Mouse (Mus musculus) MEL (cell line): ENCODE data around the gene Dync1li2. TPM values are rescaled to one million over a fixed set of nuclear protein-coding genes. Genes with fewer than 3 reads are reported as not detected.
A peak's percentile ranks its signal among the peaks of the same experiment; 100 is the strongest.

Source experiments
- DNase-seq: peaks from one replicate; pipeline ENCODE4 v3.0.0; 2011; ENCODE audit warnings: low read depth, low spot score
- H3K27ac ChIP-seq: 2 replicates; pipeline ENCODE4 v1.5.1; 2012; ENCODE audit warnings: low read depth, mild to moderate bottlenecking, control low read depth, low read length, moderate library complexity; ENCODE audit not compliant: control insufficient read depth
- H3K27me3 ChIP-seq, 2 experiments: fragments of 150-350 bp in 1 of 2; sonication (generic) in 1 of 2; 2 replicates each; pipeline ENCODE4 v1.6.1; 2012; ENCODE audit warnings: low read length in 2 of 2, mild to moderate bottlenecking in 2 of 2, improper control_type of control experiment in 1 of 2, moderate library complexity in 1 of 2; ENCODE audit not compliant: insufficient read depth in 2 of 2, control insufficient read depth in 1 of 2
- H3K36me3 ChIP-seq, 2 experiments: 2 replicates each; pipeline ENCODE4 v1.6.1; 2012 to 2014; ENCODE audit warnings: low read length in 2 of 2, improper control_type of control experiment in 1 of 2, inconsistent platforms in 1 of 2, mild to moderate bottlenecking in 1 of 2; ENCODE audit not compliant: insufficient read depth in 2 of 2, control insufficient read depth in 1 of 2
- H3K4me1 ChIP-seq, 2 experiments: fragments of 150-350 bp in 1 of 2; sonication (generic) in 1 of 2; 2 replicates each; pipeline ENCODE4 v1.6.1; 2012; ENCODE audit warnings: low read length in 2 of 2, improper control_type of control experiment in 1 of 2, mild to moderate bottlenecking in 1 of 2; ENCODE audit not compliant: insufficient read depth in 2 of 2, control insufficient read depth in 1 of 2
- H3K4me3 ChIP-seq, 2 experiments: fragments of 150-350 bp in 1 of 2; sonication (generic) in 1 of 2; 2 replicates each; pipeline ENCODE4 v1.5.1; 2012; ENCODE audit warnings: low read depth in 2 of 2, low read length in 2 of 2, mild to moderate bottlenecking in 2 of 2, moderate library complexity in 2 of 2, control low read depth in 1 of 2, improper control_type of control experiment in 1 of 2; ENCODE audit not compliant: control insufficient read depth in 1 of 2, insufficient read depth in 1 of 2
- H3K79me2 ChIP-seq: 2 replicates; pipeline ENCODE4 v1.6.1; 2012; ENCODE audit warnings: mild to moderate bottlenecking, low read length, moderate library complexity; ENCODE audit not compliant: control insufficient read depth, poor library complexity, insufficient read depth
- H3K9ac ChIP-seq: 2 replicates; pipeline ENCODE4 v1.6.1; 2012; ENCODE audit warnings: low read depth, mild to moderate bottlenecking, control low read depth, low read length, moderate library complexity; ENCODE audit not compliant: control insufficient read depth, poor library complexity, severe bottlenecking
- H3K9me3 ChIP-seq: fragments of 150-350 bp; sonication (generic); replicated peaks from 2 replicates; pipeline ENCODE4 v1.6.1; 2012; ENCODE audit warnings: mild to moderate bottlenecking, low read length, improper control_type of control experiment, moderate library complexity; ENCODE audit not compliant: insufficient read depth
- BHLHE40 ChIP-seq: IDR thresholded peaks from 2 replicates; pipeline ENCODE4 v1.6.1; 2012; ENCODE audit warnings: low read depth, mild to moderate bottlenecking, inconsistent platforms, low read length, improper control_type of control experiment, borderline replicate concordance
- CHD1 ChIP-seq: IDR thresholded peaks from 2 replicates; pipeline ENCODE4 v1.6.1; 2012; ENCODE audit warnings: low read depth, mild to moderate bottlenecking, inconsistent platforms, low read length, improper control_type of control experiment
- CHD2 ChIP-seq: IDR thresholded peaks from 2 replicates; pipeline ENCODE4 v1.6.1; 2011; ENCODE audit warnings: low read length, improper control_type of control experiment
- E2F4 ChIP-seq: IDR thresholded peaks from 2 replicates; pipeline ENCODE4 v1.6.1; 2011; ENCODE audit warnings: low read depth, low read length, improper control_type of control experiment, borderline replicate concordance
- EP300 ChIP-seq, 2 experiments: IDR thresholded peaks; 2 replicates each; pipeline ENCODE4 v1.6.1; 2011; ENCODE audit warnings: improper control_type of control experiment in 2 of 2, low read length in 2 of 2, low read depth in 1 of 2, mild to moderate bottlenecking in 1 of 2
- ETS1 ChIP-seq: IDR thresholded peaks from 2 replicates; pipeline ENCODE4 v1.6.1; 2012; ENCODE audit warnings: low read depth, mild to moderate bottlenecking, inconsistent platforms, low read length, improper control_type of control experiment, moderate library complexity
- GABPA ChIP-seq: IDR thresholded peaks from 2 replicates; pipeline ENCODE4 v1.6.1; 2012; ENCODE audit warnings: low read depth, mild to moderate bottlenecking, inconsistent platforms, low read length, improper control_type of control experiment, moderate library complexity
- GATA1 ChIP-seq: IDR thresholded peaks from 2 replicates; pipeline ENCODE4 v1.6.1; 2011; ENCODE audit warnings: low read depth, low read length, improper control_type of control experiment
- HCFC1 ChIP-seq: IDR thresholded peaks from 2 replicates; pipeline ENCODE4 v1.6.1; 2012; ENCODE audit warnings: low read depth, mild to moderate bottlenecking, inconsistent platforms, low read length, improper control_type of control experiment, moderate library complexity
- JUND ChIP-seq: IDR thresholded peaks from 2 replicates; pipeline ENCODE4 v1.6.1; 2011; ENCODE audit warnings: low read depth, mild to moderate bottlenecking, improper control_type of control experiment, low read length
- KAT2A ChIP-seq: conservative IDR thresholded peaks from 2 replicates; pipeline ENCODE4 v1.6.1; 2012; ENCODE audit warnings: low read depth, low read length, improper control_type of control experiment, inconsistent platforms
- MAFK ChIP-seq: IDR thresholded peaks from 2 replicates; pipeline ENCODE4 v1.6.1; 2011; ENCODE audit warnings: low read depth, mild to moderate bottlenecking, low read length, improper control_type of control experiment, borderline replicate concordance
- MEF2A ChIP-seq: IDR thresholded peaks from 2 replicates; pipeline ENCODE4 v1.6.1; 2014; ENCODE audit warnings: low read depth, mild to moderate bottlenecking, inconsistent platforms, low read length, improper control_type of control experiment; ENCODE audit not compliant: poor library complexity, insufficient replicate concordance, severe bottlenecking; ENCODE audit errors: extremely low read depth
- MXI1 ChIP-seq: IDR thresholded peaks from 2 replicates; pipeline ENCODE4 v1.6.1; 2011; ENCODE audit warnings: mild to moderate bottlenecking, low read depth, low read length, improper control_type of control experiment
- MYB ChIP-seq: IDR thresholded peaks from 2 replicates; pipeline ENCODE4 v1.6.1; 2011; ENCODE audit warnings: mild to moderate bottlenecking, low read depth, low read length, improper control_type of control experiment
- MYC ChIP-seq: IDR thresholded peaks from 2 replicates; pipeline ENCODE4 v1.6.1; 2011; ENCODE audit warnings: low read depth, mild to moderate bottlenecking, low read length, improper control_type of control experiment, moderate library complexity
- NELFE ChIP-seq: IDR thresholded peaks from 2 replicates; pipeline ENCODE4 v1.6.1; 2011; ENCODE audit warnings: low read depth, low read length, improper control_type of control experiment
- POLR2AphosphoS2 ChIP-seq: IDR thresholded peaks from 2 replicates; pipeline ENCODE4 v1.6.1; 2011; ENCODE audit warnings: low read length, improper control_type of control experiment
- SIN3A ChIP-seq: IDR thresholded peaks from 2 replicates; pipeline ENCODE4 v1.6.1; 2012; ENCODE audit warnings: low read length, improper control_type of control experiment, inconsistent platforms
- SMC3 ChIP-seq: IDR thresholded peaks from 2 replicates; pipeline ENCODE4 v1.6.1; 2011; ENCODE audit warnings: low read depth, low read length, improper control_type of control experiment
- UBTF ChIP-seq: IDR thresholded peaks from 2 replicates; pipeline ENCODE4 v1.6.1; 2012; ENCODE audit warnings: low read depth, mild to moderate bottlenecking, inconsistent platforms, low read length, improper control_type of control experiment, moderate library complexity, borderline replicate concordance; ENCODE audit not compliant: insufficient read depth
- ZNF384 ChIP-seq: IDR thresholded peaks from 2 replicates; pipeline ENCODE4 v1.6.1; 2012; ENCODE audit warnings: low read depth, mild to moderate bottlenecking, inconsistent platforms, low read length, improper control_type of control experiment
- polyA plus RNA-seq, 2 experiments: library from polyadenylated mRNA; stranded (reverse) in 1 of 2; unstranded in 1 of 2; fragments of >175 nt in 1 of 2; fragments of >200 nt in 1 of 2; gene quantifications; 2 replicates each; pipeline versions ENCODE4 v1.2.1 to v1.2.4; 2012; ENCODE audit warnings: low replicate concordance in 2 of 2, low read depth in 1 of 2; ENCODE audit not compliant: insufficient read length in 2 of 2, insufficient read depth in 1 of 2, missing spikeins in 1 of 2
- total RNA-seq: library from RNA; depleted of rRNA; stranded (reverse); fragments of 300-350 nt; gene quantifications from 2 replicates; pipeline ENCODE4 v1.2.3, GENCODE M21; 2012

Gene Dync1li2
- total and polyA plus RNA-seq, 3 experiments: 22.4 to 23.8 TPM; not detected in 1

DNA sequence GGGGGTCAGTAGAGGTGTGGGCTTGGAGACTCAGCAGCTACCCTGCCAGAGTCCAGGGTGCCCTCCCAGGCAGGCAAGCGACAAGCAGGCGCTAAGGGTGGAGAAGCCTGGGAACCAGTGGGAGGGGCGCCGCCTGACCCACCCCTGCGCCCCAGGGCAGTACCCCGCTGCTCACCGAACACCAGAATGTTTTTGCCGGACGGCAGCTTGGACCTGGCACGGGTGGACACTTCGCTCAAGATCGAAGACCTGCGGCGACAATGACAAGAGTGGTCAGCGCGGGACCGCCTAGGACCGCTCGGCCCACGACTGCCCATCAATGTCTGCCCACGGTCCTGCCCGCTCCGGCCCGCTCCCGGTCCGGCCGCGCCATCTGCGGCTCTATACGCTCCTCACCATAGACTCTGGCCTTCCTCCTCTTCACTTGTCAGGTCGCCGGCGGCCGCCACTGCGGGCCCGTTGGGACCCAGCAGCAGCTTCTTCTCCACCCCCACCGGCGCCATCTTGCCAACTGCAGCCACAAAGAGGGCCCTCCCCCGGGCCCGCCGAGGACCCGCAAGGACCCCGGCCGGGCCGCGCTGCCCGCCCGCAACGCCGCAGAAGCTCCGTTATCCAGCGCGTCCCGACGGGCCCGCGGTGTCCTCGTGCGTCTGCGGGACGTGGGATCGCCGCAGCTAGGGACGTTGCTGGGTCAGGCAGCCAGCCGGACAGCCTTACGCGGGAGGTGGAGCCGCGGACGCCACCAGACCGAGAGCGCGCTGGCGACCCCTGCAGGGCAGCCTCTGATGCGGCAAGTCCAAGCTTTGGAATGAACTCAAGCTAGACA lies at the start of gene Dync1li2 (continued):
- no peak; the same call in 1 of the 2 replicates for TF ChIP-seq KAT2A
- peak; percentile 85 for TF ChIP-seq SIN3A
- TF ChIP-seq E2F4: no peak
- peak; percentile 86 for TF ChIP-seq HCFC1
- no peak for TF ChIP-seq MEF2A

DNA sequence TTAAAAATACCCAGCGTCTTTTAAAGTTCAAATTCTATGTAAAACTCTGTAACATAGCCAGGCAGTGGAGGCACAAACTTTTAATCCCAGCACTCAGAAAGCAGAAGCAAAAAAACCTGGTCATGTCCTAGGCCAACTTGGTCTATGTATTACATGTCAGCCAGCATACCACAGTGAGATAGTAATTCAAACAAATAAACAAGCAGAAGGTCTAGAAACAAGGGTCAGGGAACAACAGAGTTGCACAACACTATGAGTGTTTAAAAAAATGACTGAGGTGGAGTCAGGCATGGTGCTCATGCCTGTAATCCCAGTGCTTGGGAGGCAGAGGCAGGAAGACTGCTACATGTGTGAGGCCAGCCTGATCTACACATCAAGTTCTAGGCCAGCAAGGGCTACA lies 36.2 kb upstream of the Dync1li2 start:
- H3K9ac ChIP-seq: no peak overlapping the region
- H3K36me3 ChIP-seq: no peaks in the 10 kb centered on the region
- DNase-seq: no peak
- H3K4me1 ChIP-seq: no peaks in the 10 kb centered on the region
- H3K9me3 ChIP-seq: no peaks in the 10 kb centered on the region
- H3K27ac ChIP-seq: no peak overlapping the region
- H3K27me3 ChIP-seq: peaks cover 5 to 8% of the 10 kb centered on the region in 2 experiments
- no peak for TF ChIP-seq GATA1
- no peak overlapping the region for H3K4me3 ChIP-seq
- H3K79me2 ChIP-seq: no peaks in the 10 kb centered on the region

DNA sequence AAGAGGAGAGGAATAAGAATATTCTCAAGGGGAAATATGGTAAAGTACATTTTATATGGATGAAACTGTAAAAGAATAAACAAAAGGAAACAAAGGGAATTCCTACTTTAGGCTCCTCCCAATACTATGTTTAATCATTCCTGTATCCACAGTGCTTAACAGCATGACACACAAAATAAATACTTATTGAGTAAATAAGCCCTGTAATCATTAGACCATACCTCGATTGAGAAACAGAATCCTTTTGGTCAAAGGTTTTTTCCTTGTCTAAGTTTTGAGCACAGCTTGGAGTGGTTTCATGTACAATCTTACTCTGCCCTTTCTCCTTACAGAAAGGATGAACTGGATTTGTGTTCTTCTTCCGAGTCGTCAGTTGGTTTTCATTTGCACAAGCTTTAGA lies 29.6 kb upstream of the Dync1li2 start:
- H3K27ac ChIP-seq: no peak overlapping the region
- H3K9me3 ChIP-seq: no peaks in the 10 kb centered on the region
- H3K79me2 ChIP-seq: no peaks in the 10 kb centered on the region
- H3K4me1 ChIP-seq: no peaks in the 10 kb centered on the region
- DNase-seq: no peak
- no peak overlapping the region for H3K9ac ChIP-seq
- H3K27me3 ChIP-seq: peaks cover 4 to 7% of the 10 kb centered on the region in 2 experiments; a peak in 3 of 4 replicates
- TF ChIP-seq CHD2: no peak
- TF ChIP-seq MYC: no peak
- TF ChIP-seq MYB: no peak
- no peak for TF ChIP-seq CHD1
- no peak for TF ChIP-seq UBTF
- no peak for TF ChIP-seq BHLHE40
- TF ChIP-seq HCFC1: no peak
- no peak for TF ChIP-seq EP300 (IDR thresholded peaks at IDR 0.05; ENCODE audit: low read depth in 1 of 2, low read length in 2 of 2)
- TF ChIP-seq JUND: no peak
- TF ChIP-seq MAFK: no peak
- TF ChIP-seq MXI1: no peak
- no peak for TF ChIP-seq SIN3A
- TF ChIP-seq SMC3: no peak
- TF ChIP-seq NELFE: no peak
- TF ChIP-seq E2F4: no peak
- no peak for TF ChIP-seq GATA1
- TF ChIP-seq GABPA: no peak
- no peak for TF ChIP-seq ZNF384
- TF ChIP-seq ETS1: no peak
- no peak for TF ChIP-seq POLR2AphosphoS2
- no peaks in the 10 kb centered on the region for H3K36me3 ChIP-seq
- H3K4me3 ChIP-seq: no peak overlapping the region
